In the genomic region with DNA sequence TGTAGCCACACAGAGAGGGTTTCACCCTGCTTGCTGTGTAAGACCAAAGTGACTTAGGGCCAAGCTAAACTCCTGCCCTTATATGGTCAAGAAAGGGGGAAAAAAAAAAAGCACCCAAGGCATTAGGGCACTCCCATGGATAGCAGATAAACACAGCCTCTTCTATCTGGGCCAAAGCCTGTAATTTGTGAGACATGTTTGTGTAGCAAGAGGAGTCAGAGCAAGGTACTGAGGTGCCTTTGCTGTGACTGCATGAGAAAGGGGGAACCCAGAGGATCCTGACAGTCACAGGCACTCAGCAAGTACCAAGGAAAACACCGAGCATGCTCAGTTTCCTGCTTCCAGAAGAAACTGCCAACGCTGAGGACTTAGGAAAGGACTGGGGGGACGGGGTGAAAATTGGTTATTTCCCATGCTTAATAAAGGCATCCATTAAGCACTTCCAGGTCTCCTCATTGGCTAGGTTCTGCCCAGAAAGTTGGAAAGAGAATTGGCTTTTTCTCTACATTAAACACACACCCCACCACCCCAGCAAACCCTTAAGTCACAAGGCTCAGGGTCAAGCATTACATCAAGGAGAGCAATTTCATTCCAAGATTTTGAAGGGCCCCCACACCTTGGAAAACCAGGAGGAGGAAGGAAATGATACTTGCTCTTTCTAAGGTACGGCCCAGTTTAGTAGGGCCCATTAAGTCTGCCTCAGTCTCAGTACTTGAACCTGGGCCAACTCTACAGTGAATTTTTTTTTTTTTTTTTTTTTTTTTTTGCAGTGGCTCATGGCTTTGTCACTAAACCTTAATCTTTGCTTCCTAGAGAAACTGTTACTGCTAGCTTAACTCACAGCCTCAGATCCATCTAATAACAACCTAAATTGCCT, we compare ENCODE assay signal across 8 mouse cellular contexts. TPM values are rescaled to one million over a fixed set of nuclear protein-coding genes. Genes with fewer than 3 reads are reported as not detected.
DNase-seq lines count a peak whose midpoint lies in the region; ATAC-seq and TF ChIP-seq lines count a peak whose summit lies in the region.

No protein-coding gene starts in this region.

- no peaks in the 10 kb centered on the region for H3K9me3 ChIP-seq in forebrain, embryonic 13.5 days (replicated peaks)
- H3K9me3 ChIP-seq in limb, embryonic 13.5 days = no peaks in the 10 kb centered on the region
- H3K9me3 ChIP-seq in neural tube, embryonic 12.5 days = no peaks in the 10 kb centered on the region

- peaks cover 45% of the 10 kb centered on the region for H3K4me1 ChIP-seq in forebrain, embryonic 13.5 days
- H3K4me1 ChIP-seq in limb, embryonic 13.5 days = peaks cover 78% of the 10 kb centered on the region
- H3K4me1 ChIP-seq in neural tube, embryonic 12.5 days = peaks cover 26% of the 10 kb centered on the region

- ATAC-seq in forebrain, embryonic 13.5 days = no peak
- no peak for ATAC-seq in limb, embryonic 13.5 days (ENCODE audit: low FRiP score, low read depth)
- no peak for ATAC-seq in neural tube, embryonic 12.5 days (ENCODE audit: low FRiP score, low read depth)

- H3K4me2 ChIP-seq in forebrain, embryonic 13.5 days = peak overlapping the region; percentile 72
- peak overlapping the region; percentile 86 for H3K4me2 ChIP-seq in limb, embryonic 13.5 days (replicated peaks)
- peak overlapping the region; percentile 76 for H3K4me2 ChIP-seq in neural tube, embryonic 12.5 days (replicated peaks)

- H3K4me3 ChIP-seq in layer of hippocampus, adult 2 months = peak overlapping the region; percentile 83
- 0 out of 2 replicates have a peak overlapping the region, but pooled peaks have one; percentile 74 for H3K4me3 ChIP-seq in forebrain, embryonic 13.5 days
- peak overlapping the region; percentile 82 for H3K4me3 ChIP-seq in limb, embryonic 13.5 days
- H3K4me3 ChIP-seq in neural tube, embryonic 12.5 days = no peak overlapping the region

- H3K27me3 ChIP-seq in forebrain, embryonic 13.5 days = peaks cover 8% of the 10 kb centered on the region; the same call in 1 of the 2 replicates
- no peaks in the 10 kb centered on the region for H3K27me3 ChIP-seq in limb, embryonic 13.5 days
- 0 out of 2 replicates have a peak, but pooled peaks cover 1% of the 10 kb centered on the region for H3K27me3 ChIP-seq in neural tube, embryonic 12.5 days (replicated peaks)

- no peak for DNase-seq in layer of hippocampus, adult 2 months (ENCODE audit: low spot score in 2 of 2)
- no peak for DNase-seq in layer of hippocampus, postnatal 25 days (ENCODE audit: extremely low spot score in 1 of 2, low spot score in 1 of 2)
- no peak for DNase-seq in ovary, adult 18-20 months (ENCODE audit: low spot score)
- no peak for DNase-seq in thymus, adult 18-20 months
- no peak for DNase-seq in cerebellum, postnatal 10 days

- H3K36me3 ChIP-seq in forebrain, embryonic 13.5 days (ENCODE audit: poor library complexity, severe bottlenecking) = peaks cover 1% of the 10 kb centered on the region
- peaks cover 36% of the 10 kb centered on the region for H3K36me3 ChIP-seq in limb, embryonic 13.5 days
- peaks cover 1% of the 10 kb centered on the region for H3K36me3 ChIP-seq in neural tube, embryonic 12.5 days

- peak overlapping the region; percentile 52; the same call in 1 of the 2 replicates for H3K9ac ChIP-seq in forebrain, embryonic 13.5 days
- H3K9ac ChIP-seq in limb, embryonic 13.5 days = peak overlapping the region; percentile 45; the same call in 1 of the 2 replicates
- H3K9ac ChIP-seq in neural tube, embryonic 12.5 days = no peak overlapping the region

- peak overlapping the region; percentile 68; the same call in 1 of the 2 replicates for H3K27ac ChIP-seq in layer of hippocampus, adult 2 months
- no peak overlapping the region for H3K27ac ChIP-seq in forebrain, embryonic 13.5 days
- H3K27ac ChIP-seq in limb, embryonic 13.5 days = peak overlapping the region; percentile 48
- H3K27ac ChIP-seq in neural tube, embryonic 12.5 days = no peak overlapping the region

- no peak for TF ChIP-seq CTCF in layer of hippocampus, adult 2 months (conservative IDR thresholded peaks at IDR 0.05)

- WGBS in forebrain, embryonic 13.5 days = 47% methylated on average over 4 of the region's 4 CpGs
- WGBS in limb, embryonic 13.5 days = 20% methylated on average over 4 of the region's 4 CpGs
- 56% methylated on average over 4 of the region's 4 CpGs for WGBS in neural tube, embryonic 12.5 days

RNA-seq across cellular contexts. Expression of gene Tpm1, which starts 8.0 kb away (rescaled TPM):
- total RNA-seq in layer of hippocampus, adult 2 months (2021) = 100 to 1,000 TPM; 213 to 215 TPM
- 100 to 1,000 TPM; 246 to 257 TPM for total RNA-seq in layer of hippocampus, postnatal 25 days (2021)
- polyA plus RNA-seq in forebrain, embryonic 13.5 days (2015; fragmentation: Nextera tagmentation; extraction: Ambion mirVana) = 109 and 119 TPM in 2 replicates
- polyA plus RNA-seq in limb, embryonic 13.5 days (2015; fragmentation: Nextera tagmentation; extraction: Ambion mirVana) = 775 and 786 TPM in 2 replicates
- 300 and 315 TPM in 2 replicates for polyA plus RNA-seq in neural tube, embryonic 12.5 days (2016; fragmentation: Nextera tagmentation; extraction: Ambion mirVana)

Comparison
In these comparisons a context has a peak if more than half of its experiments do, and no peak if none do; other contexts are left out.
1. H3K27ac ChIP-seq: peak in layer of hippocampus, adult 2 months (single experiment) and limb, embryonic 13.5 days (single experiment); none in forebrain, embryonic 13.5 days (single experiment) and neural tube, embryonic 12.5 days (single experiment).
2. Peak in every context shown above with its lines, with median percentiles within 50 percentile points of each other: H3K4me2 ChIP-seq.